In genomic region chr8:89468782-89469220, GRCm38 (mm10) we compare ENCODE assay signal across 18 mouse cellular contexts.
DNase-seq lines count a peak whose midpoint lies in the region; ATAC-seq and TF ChIP-seq lines count a peak whose summit lies in the region.
"Had no signal": no experiment of that assay in that cellular context is flagged by ENCODE, and none has a peak within 500 bp of the region (broad histone marks: within the 10 kb centered on the region; RNA-seq: fewer than 3 reads in every experiment).

No protein-coding gene starts in this region.

- H3K9me3 ChIP-seq in forebrain, postnatal 0 days (ENCODE audit: low read length) = no peaks in the 10 kb centered on the region
- H3K9me3 ChIP-seq: embryonic facial prominence, embryonic 15.5 days; hindbrain, embryonic 12.5 days; limb, embryonic 15.5 days; neural tube, embryonic 13.5 days had no signal

- no peak overlapping the region for H3K4me3 ChIP-seq in forebrain, postnatal 0 days (ENCODE audit: low read depth, low read length)
- H3K4me3 ChIP-seq: embryonic facial prominence, embryonic 15.5 days; hindbrain, embryonic 12.5 days; limb, embryonic 15.5 days; neural tube, embryonic 13.5 days had no signal

- no peak overlapping the region for H3K4me2 ChIP-seq in forebrain, postnatal 0 days (ENCODE audit: low read depth)
- H3K4me2 ChIP-seq: embryonic facial prominence, embryonic 15.5 days; hindbrain, embryonic 12.5 days; limb, embryonic 15.5 days; neural tube, embryonic 13.5 days had no signal

- H3K36me3 ChIP-seq in forebrain, postnatal 0 days (ENCODE audit: insufficient read depth) = no peaks in the 10 kb centered on the region
- H3K36me3 ChIP-seq: embryonic facial prominence, embryonic 15.5 days; hindbrain, embryonic 12.5 days; limb, embryonic 15.5 days; neural tube, embryonic 13.5 days had no signal

- TF ChIP-seq CTCF in forebrain, postnatal 0 days (IDR thresholded peaks at IDR 0.05; ENCODE audit: low read depth) = no peak

- ATAC-seq in forebrain, postnatal 0 days = peak; percentile 56
- ATAC-seq: intestine, embryonic 16.5 days had no signal

- no peaks in the 10 kb centered on the region for H3K4me1 ChIP-seq in forebrain, postnatal 0 days (ENCODE audit: insufficient read depth)
- H3K4me1 ChIP-seq: embryonic facial prominence, embryonic 15.5 days; hindbrain, embryonic 12.5 days; neural tube, embryonic 13.5 days had no signal

- H3K9ac ChIP-seq in forebrain, postnatal 0 days = no peak overlapping the region
- H3K9ac ChIP-seq: embryonic facial prominence, embryonic 15.5 days; hindbrain, embryonic 12.5 days; limb, embryonic 15.5 days; neural tube, embryonic 13.5 days had no signal

- WGBS in forebrain, postnatal 0 days = 42% methylated on average over 5 of the region's 5 CpGs

- H3K27ac ChIP-seq in forebrain, postnatal 0 days (ENCODE audit: low read depth, low read length) = no peak overlapping the region
- H3K27ac ChIP-seq: embryonic facial prominence, embryonic 15.5 days; hindbrain, embryonic 12.5 days; kidney, postnatal 0 days; limb, embryonic 15.5 days; neural tube, embryonic 13.5 days had no signal

- DNase-seq in layer of hippocampus, postnatal 14 days (ENCODE audit: low spot score in 2 of 2) = peak; percentile 19 to 64
- no peak for DNase-seq in layer of hippocampus, adult 18-20 months (ENCODE audit: low spot score in 2 of 2)
- DNase-seq in cerebellum, adult 11-12 months = peak; percentile 20
- DNase-seq in cerebellum, adult 8-10 months = peak; percentile 7
- DNase-seq in forebrain, postnatal 0 days = peak; percentile 60
- no peak for DNase-seq in urinary bladder, postnatal 25 days (ENCODE audit: low spot score)
- DNase-seq in testis, postnatal 14 days (ENCODE audit: low spot score) = no peak
- DNase-seq: adrenal gland, postnatal 25 days; embryo, embryonic 11 days; heart, adult 11 months; lung, postnatal 10 days; thymus, adult 2 months had no signal

- H3K27me3 ChIP-seq in forebrain, postnatal 0 days (ENCODE audit: insufficient read depth, low read length) = no peaks in the 10 kb centered on the region
- H3K27me3 ChIP-seq: embryonic facial prominence, embryonic 15.5 days; hindbrain, embryonic 12.5 days; neural tube, embryonic 13.5 days had no signal

Comparison
In these comparisons a context has a peak if more than half of its experiments do, and no peak if none do; other contexts are left out.
1. DNase-seq: peak in layer of hippocampus, postnatal 14 days (2 of 2), cerebellum, adult 11-12 months (single experiment), cerebellum, adult 8-10 months (single experiment) and forebrain, postnatal 0 days (single experiment); none in layer of hippocampus, adult 18-20 months (0 of 2), urinary bladder, postnatal 25 days (single experiment) and testis, postnatal 14 days (single experiment).